Mouse (Mus musculus) kidney, adult 2 months (tissue): ENCODE measurements around the gene Ccr1.

Source experiments
- CTCF ChIP-seq: fragments of 200-500 bp; conservative IDR thresholded peaks from 2 replicates; pipeline ENCODE4 v1.5.1; 2011; ENCODE audit warnings: low read depth, mild to moderate bottlenecking, control low read depth, low read length, moderate library complexity, mixed read lengths; ENCODE audit not compliant: insufficient read depth, insufficient read length
- POLR2A ChIP-seq: fragments of 200-500 bp; IDR thresholded peaks from one replicate; pipeline ENCODE4 v1.6.1; 2011; ENCODE audit warnings: low read depth, low read length, control low read depth

- TF ChIP-seq CTCF (no peak), POLR2A (no peak)
These were observed 41.1 kb downstream of the Ccr1 start for GRCm38 (mm10) chr9:123927281-123927960.
